In the genomic region with DNA sequence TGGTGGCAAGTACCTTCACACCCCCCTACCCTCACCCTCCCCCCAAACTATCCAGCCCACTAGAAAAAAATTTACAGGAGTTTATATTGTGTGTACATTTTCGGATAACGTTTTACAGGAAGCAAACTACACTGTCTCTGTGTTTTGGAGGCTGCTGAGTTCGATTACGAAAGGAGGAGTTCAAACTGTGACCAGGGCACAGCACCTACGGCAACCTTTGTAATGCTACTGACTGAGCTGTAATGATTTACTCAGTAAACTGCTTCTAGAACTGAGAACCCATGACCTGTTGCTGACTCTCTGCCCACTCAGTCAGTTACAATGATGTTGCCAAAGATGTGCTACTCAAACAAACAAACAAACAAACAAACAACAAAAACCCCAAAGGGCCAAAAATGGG, we compare ENCODE assay signal across 24 mouse cellular contexts. TPM values are rescaled to one million over a fixed set of nuclear protein-coding genes. Genes with fewer than 3 reads are reported as not detected.
DNase-seq lines count a peak whose midpoint lies in the region; ATAC-seq lines count a peak whose summit lies in the region.
"Had no signal": no experiment of that assay in that cellular context is flagged by ENCODE, and none has a peak within 500 bp of the region (broad histone marks: within the 10 kb centered on the region; RNA-seq: fewer than 3 reads in every experiment).

No protein-coding gene starts in this region.

- peaks cover 12% of the 10 kb centered on the region for H3K4me1 ChIP-seq in kidney, embryonic 14.5 days (ENCODE audit: control insufficient read depth, insufficient read depth, low read length)
- H3K4me1 ChIP-seq in liver, embryonic 16.5 days (ENCODE audit: control insufficient read depth, low read depth, low read length) = peaks cover 10% of the 10 kb centered on the region

- H3K27me3 ChIP-seq in kidney, embryonic 14.5 days (ENCODE audit: control insufficient read depth, insufficient read depth, low read length) = no peaks in the 10 kb centered on the region
- no peaks in the 10 kb centered on the region for H3K27me3 ChIP-seq in liver, embryonic 16.5 days (ENCODE audit: control insufficient read depth, insufficient read depth, low read depth, low read length)
- H3K27me3 ChIP-seq: heart, embryonic 13.5 days; hindbrain, embryonic 12.5 days had no signal

- no peak overlapping the region for H3K4me2 ChIP-seq in kidney, embryonic 14.5 days (replicated peaks; ENCODE audit: low read depth, low read length)
- H3K4me2 ChIP-seq in liver, embryonic 16.5 days (ENCODE audit: low read depth, low read length) = no peak overlapping the region
- H3K4me2 ChIP-seq: heart, embryonic 13.5 days; hindbrain, embryonic 12.5 days had no signal

- ATAC-seq in kidney, embryonic 14.5 days (ENCODE audit: low FRiP score, low TSS enrichment) = no peak
- peak; percentile 79 for ATAC-seq in liver, embryonic 16.5 days (ENCODE audit: low read depth)
- ATAC-seq: forebrain, postnatal 0 days; intestine, postnatal 0 days had no signal

- no peaks in the 10 kb centered on the region for H3K36me3 ChIP-seq in kidney, embryonic 14.5 days (ENCODE audit: control insufficient read depth, insufficient read depth, low read length)
- H3K36me3 ChIP-seq in liver, embryonic 16.5 days (ENCODE audit: control insufficient read depth, insufficient read depth) = peaks cover 4% of the 10 kb centered on the region; the same call in 1 of the 2 replicates

- 76% methylated on average over 5 of the region's 5 CpGs for WGBS in kidney, embryonic 14.5 days
- 75% methylated on average over 5 of the region's 5 CpGs for WGBS in liver, embryonic 16.5 days (ENCODE audit: insufficient replicate concordance)

- peak; percentile 72 for DNase-seq in kidney, adult 11 months
- DNase-seq in adipocyte (ENCODE audit: low spot score) = peak; percentile 17
- DNase-seq in kidney, postnatal 36 days = peak; percentile 64 to 82
- DNase-seq in spleen, adult 12 weeks (ENCODE audit: low spot score) = no peak
- DNase-seq in gastrocnemius, postnatal 14 days = no peak
- no peak for DNase-seq in layer of hippocampus, adult 11-12 months (ENCODE audit: low spot score)
- DNase-seq: cerebellum, adult 11 months; cerebellum, postnatal 14 days; forebrain, postnatal 0 days; gastrocnemius, postnatal 25 days; heart, adult 2 months; heart, postnatal 14 days; layer of hippocampus, adult 9-11 months; lung, postnatal 4 days; thymus, adult 2 months; thymus, postnatal 4 days had no signal

- H3K4me3 ChIP-seq in kidney, embryonic 14.5 days (ENCODE audit: low read length) = no peak overlapping the region
- no peak overlapping the region for H3K4me3 ChIP-seq in liver, embryonic 16.5 days (ENCODE audit: low read depth, low read length)
- H3K4me3 ChIP-seq: forebrain, embryonic 10.5 days; heart, adult 2 months; heart, embryonic 13.5 days; hindbrain, embryonic 12.5 days; left cerebral cortex, adult 2 months had no signal

- intact Hi-C loops in gastrocnemius, postnatal 14 days (cut with DNase I; ENCODE audit: low total_unique reads) = no loop called here

- H3K27ac ChIP-seq in kidney, embryonic 14.5 days (ENCODE audit: low read depth, low read length) = no peak overlapping the region
- H3K27ac ChIP-seq in liver, embryonic 16.5 days (ENCODE audit: low read length) = 0 out of 2 replicates have a peak overlapping the region, but pooled peaks have one; percentile 40
- H3K27ac ChIP-seq: forebrain, embryonic 10.5 days; heart, adult 2 months; heart, embryonic 13.5 days; hindbrain, embryonic 12.5 days; left cerebral cortex, adult 2 months; stomach, postnatal 0 days had no signal

- H3K9me3 ChIP-seq in kidney, embryonic 14.5 days (ENCODE audit: control insufficient read depth, low read length) = no peaks in the 10 kb centered on the region
- no peaks in the 10 kb centered on the region for H3K9me3 ChIP-seq in liver, embryonic 16.5 days (replicated peaks; ENCODE audit: control insufficient read depth, low read length)
- H3K9me3 ChIP-seq: forebrain, embryonic 10.5 days; heart, embryonic 13.5 days; hindbrain, embryonic 12.5 days had no signal

- no peak overlapping the region for H3K9ac ChIP-seq in kidney, embryonic 14.5 days (ENCODE audit: low read depth, low read length)
- no peak overlapping the region for H3K9ac ChIP-seq in liver, embryonic 16.5 days (ENCODE audit: low read depth, low read length)
- H3K9ac ChIP-seq: forebrain, postnatal 0 days; heart, embryonic 13.5 days; hindbrain, embryonic 12.5 days had no signal

RNA-seq across cellular contexts. Expression of gene Fam126a, which starts 34.5 kb away (rescaled TPM):
- 10.1 and 26.8 TPM in 2 replicates for polyA plus RNA-seq in kidney, embryonic 14.5 days (2014; fragmentation: Nextera tagmentation; extraction: Ambion mirVana)
- polyA plus RNA-seq in liver, embryonic 16.5 days (2015; fragmentation: Nextera tagmentation; extraction: Ambion mirVana) = 60.3 and 61.8 TPM in 2 replicates
- 10 to 100 TPM in 1 of 2 experiments, 1 to 10 TPM in 1; 9.5 to 12.6 TPM for total RNA-seq in gastrocnemius, postnatal 14 days (2021)

Comparison
In these comparisons a context has a peak if more than half of its experiments do, and no peak if none do; other contexts are left out.
1. DNase-seq: peak in kidney, adult 11 months (single experiment), adipocyte (single experiment) and kidney, postnatal 36 days (2 of 2); none in spleen, adult 12 weeks (single experiment), gastrocnemius, postnatal 14 days (single experiment) and layer of hippocampus, adult 11-12 months (single experiment).